16 mouse cellular contexts compared by ENCODE assay signal in the genomic region with DNA sequence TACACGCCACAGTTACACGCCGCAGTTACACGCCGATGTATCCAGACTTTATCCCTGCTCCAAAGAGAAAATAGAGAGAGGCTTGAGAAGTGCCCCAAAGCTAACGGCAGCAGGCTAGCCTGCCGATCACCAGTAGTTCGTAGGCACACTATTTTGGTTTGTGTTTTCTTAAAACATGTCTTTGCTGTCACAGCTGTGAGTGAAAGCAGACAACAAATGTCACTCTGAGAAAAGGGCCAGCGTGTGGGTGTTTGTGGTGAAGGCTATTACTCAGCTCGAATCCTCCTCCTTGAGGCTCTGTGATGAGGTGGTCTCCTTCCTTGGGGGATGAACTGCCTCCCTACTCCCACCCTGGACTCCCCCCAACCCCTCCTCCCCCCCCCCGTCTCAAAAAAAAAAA. TPM values are rescaled to one million over a fixed set of nuclear protein-coding genes. Genes with fewer than 3 reads are reported as not detected.
DNase-seq lines count a peak whose midpoint lies in the region; ATAC-seq and TF ChIP-seq lines count a peak whose summit lies in the region.
"Had no signal": no experiment of that assay in that cellular context is flagged by ENCODE, and none has a peak within 500 bp of the region (broad histone marks: within the 10 kb centered on the region; RNA-seq: fewer than 3 reads in every experiment).

No protein-coding gene starts in this region.

- DNase-seq in heart, postnatal 25 days (ENCODE audit: low spot score), result no peak
- DNase-seq in kidney, postnatal 0 days (ENCODE audit: low spot score), result no peak
- no peak for DNase-seq in kidney, postnatal 25 days
- DNase-seq in thymus, postnatal 10 days (ENCODE audit: low spot score in 2 of 2), result no peak
- DNase-seq in gastrocnemius, adult 8-10 months (ENCODE audit: low spot score in 2 of 2), result no peak
- DNase-seq: cerebellum, adult 18-20 months; liver; thymus, adult 18-20 months had no signal

- peaks cover 73% of the 10 kb centered on the region for H3K4me1 ChIP-seq in heart, embryonic 12.5 days (replicated peaks)
- H3K4me1 ChIP-seq in kidney, postnatal 0 days (replicated peaks; ENCODE audit: insufficient read depth, low read length), result peaks cover 22% of the 10 kb centered on the region; the same call in 1 of the 2 replicates
- peaks cover 40% of the 10 kb centered on the region for H3K4me1 ChIP-seq in embryonic facial prominence, embryonic 15.5 days
- peaks cover 35% of the 10 kb centered on the region for H3K4me1 ChIP-seq in stomach, embryonic 16.5 days (ENCODE audit: control insufficient read depth, insufficient read depth, low read length)

- no peak overlapping the region for H3K4me3 ChIP-seq in heart, embryonic 12.5 days
- no peak overlapping the region for H3K4me3 ChIP-seq in kidney, postnatal 0 days (replicated peaks; ENCODE audit: low read depth, low read length)
- no peak overlapping the region for H3K4me3 ChIP-seq in embryonic facial prominence, embryonic 15.5 days (replicated peaks)
- H3K4me3 ChIP-seq in stomach, embryonic 16.5 days (replicated peaks; ENCODE audit: low read length), result no peak overlapping the region
- H3K4me3 ChIP-seq: forebrain, embryonic 10.5 days; hindbrain, embryonic 12.5 days; left cerebral cortex, adult 2 months; midbrain, embryonic 10.5 days had no signal

- H3K27me3 ChIP-seq in heart, embryonic 12.5 days (replicated peaks), result no peaks in the 10 kb centered on the region
- no peaks in the 10 kb centered on the region for H3K27me3 ChIP-seq in kidney, postnatal 0 days (ENCODE audit: insufficient read depth, low read length)
- H3K27me3 ChIP-seq in embryonic facial prominence, embryonic 15.5 days, result no peaks in the 10 kb centered on the region
- no peaks in the 10 kb centered on the region for H3K27me3 ChIP-seq in stomach, embryonic 16.5 days (ENCODE audit: control insufficient read depth, insufficient read depth, low read length)
- H3K27me3 ChIP-seq: hindbrain, embryonic 12.5 days; Patski had no signal

- H3K27ac ChIP-seq in heart, embryonic 12.5 days (ENCODE audit: poor library complexity, severe bottlenecking), result 0 out of 2 replicates have a peak overlapping the region, but pooled peaks have one; percentile 14
- H3K27ac ChIP-seq in kidney, postnatal 0 days, result no peak overlapping the region
- peak overlapping the region; percentile 55; the same call in 1 of the 2 replicates for H3K27ac ChIP-seq in embryonic facial prominence, embryonic 15.5 days (replicated peaks)
- H3K27ac ChIP-seq in stomach, embryonic 16.5 days (ENCODE audit: low read length), result peak overlapping the region; percentile 40
- H3K27ac ChIP-seq: forebrain, embryonic 10.5 days; hindbrain, embryonic 12.5 days; left cerebral cortex, adult 2 months; midbrain, embryonic 10.5 days had no signal

- 0 out of 2 replicates have a peak, but pooled peaks cover 2% of the 10 kb centered on the region for H3K36me3 ChIP-seq in heart, embryonic 12.5 days
- H3K36me3 ChIP-seq in kidney, postnatal 0 days (ENCODE audit: insufficient read depth, low read length), result no peaks in the 10 kb centered on the region
- no peaks in the 10 kb centered on the region for H3K36me3 ChIP-seq in embryonic facial prominence, embryonic 15.5 days
- no peaks in the 10 kb centered on the region for H3K36me3 ChIP-seq in stomach, embryonic 16.5 days (ENCODE audit: control insufficient read depth, insufficient read depth, low read length)
- H3K36me3 ChIP-seq: hindbrain, embryonic 12.5 days had no signal

- no peak overlapping the region for H3K4me2 ChIP-seq in heart, embryonic 12.5 days
- H3K4me2 ChIP-seq in kidney, postnatal 0 days (ENCODE audit: low read length), result 0 out of 2 replicates have a peak overlapping the region, but pooled peaks have one; percentile 8
- H3K4me2 ChIP-seq in embryonic facial prominence, embryonic 15.5 days (replicated peaks), result peak overlapping the region; percentile 12; the same call in 1 of the 2 replicates
- no peak overlapping the region for H3K4me2 ChIP-seq in stomach, embryonic 16.5 days (ENCODE audit: low read depth, low read length)
- H3K4me2 ChIP-seq: hindbrain, embryonic 12.5 days had no signal

- no peak for ATAC-seq in heart, embryonic 12.5 days (ENCODE audit: insufficient number of reproducible peaks, low FRiP score)
- no peak for ATAC-seq in kidney, postnatal 0 days (replicated peaks; ENCODE audit: low FRiP score, low read depth)
- ATAC-seq in embryonic facial prominence, embryonic 15.5 days (ENCODE audit: insufficient number of reproducible peaks, low FRiP score, low TSS enrichment, low read depth), result no peak
- ATAC-seq in stomach, embryonic 16.5 days (ENCODE audit: insufficient read depth, low FRiP score), result no peak
- ATAC-seq: Patski had no signal

- no peak overlapping the region for H3K9ac ChIP-seq in heart, embryonic 12.5 days
- no peak overlapping the region for H3K9ac ChIP-seq in kidney, postnatal 0 days (ENCODE audit: low read depth, low read length)
- H3K9ac ChIP-seq in embryonic facial prominence, embryonic 15.5 days, result no peak overlapping the region
- H3K9ac ChIP-seq in stomach, embryonic 16.5 days (ENCODE audit: low read length), result peak overlapping the region; percentile 44; the same call in 1 of the 2 replicates
- H3K9ac ChIP-seq: hindbrain, embryonic 12.5 days had no signal

- no peaks in the 10 kb centered on the region for H3K9me3 ChIP-seq in heart, embryonic 12.5 days (replicated peaks)
- H3K9me3 ChIP-seq in kidney, postnatal 0 days (replicated peaks; ENCODE audit: low read length), result no peaks in the 10 kb centered on the region
- H3K9me3 ChIP-seq in embryonic facial prominence, embryonic 15.5 days (replicated peaks), result no peaks in the 10 kb centered on the region
- no peaks in the 10 kb centered on the region for H3K9me3 ChIP-seq in stomach, embryonic 16.5 days (replicated peaks; ENCODE audit: control insufficient read depth, low read length)
- H3K9me3 ChIP-seq: forebrain, embryonic 10.5 days; hindbrain, embryonic 12.5 days; midbrain, embryonic 10.5 days had no signal

- no peak for TF ChIP-seq CTCF in kidney, postnatal 0 days (IDR thresholded peaks at IDR 0.05; ENCODE audit: low read depth)

- whole genome bisulfite sequencing in heart, embryonic 12.5 days, result 36% methylated on average over 11 of the region's 11 CpGs
- 33% methylated on average over 11 of the region's 11 CpGs for WGBS in kidney, postnatal 0 days
- WGBS in embryonic facial prominence, embryonic 15.5 days, result 29% methylated on average over 11 of the region's 11 CpGs
- 53% methylated on average over 11 of the region's 11 CpGs for WGBS in stomach, embryonic 16.5 days

- intact Hi-C loops in heart, postnatal 25 days (cut with DNase I), result no loop called here

RNA-seq across cellular contexts. Expression of gene Tcf7l2, which starts 26.6 kb away (rescaled TPM):
- 59.7 and 64.7 TPM in 2 replicates for polyA plus RNA-seq in heart, embryonic 12.5 days (2016; fragmentation: Nextera tagmentation; extraction: Ambion mirVana)
- total RNA-seq in heart, postnatal 25 days (2021), result 10 to 100 TPM; 14.6 to 14.7 TPM
- polyA plus RNA-seq in kidney, postnatal 0 days (2015; fragmentation: Nextera tagmentation; extraction: Ambion mirVana), result 53.4 and 55.1 TPM in 2 replicates
- 101 and 108 TPM in 2 replicates for polyA plus RNA-seq in embryonic facial prominence, embryonic 15.5 days (2015; fragmentation: Nextera tagmentation; extraction: Ambion mirVana)
- polyA plus RNA-seq in stomach, embryonic 16.5 days (2015; fragmentation: Nextera tagmentation; extraction: Ambion mirVana), result 76.8 and 81.3 TPM in 2 replicates
- 10 to 100 TPM in 1 of 4 experiments, 1 to 10 TPM in 3; 5.7 to 10.7 (median 7.7) TPM for total RNA-seq in gastrocnemius, adult 8-10 months (2022)

Comparison
In these comparisons a context has a peak if more than half of its experiments do, and no peak if none do; other contexts are left out.
1. H3K4me2 ChIP-seq: peak in kidney, postnatal 0 days (single experiment) and embryonic facial prominence, embryonic 15.5 days (single experiment); none in heart, embryonic 12.5 days (single experiment) and stomach, embryonic 16.5 days (single experiment).